Mouse (Mus musculus) central nervous system, embryonic 11.5 days (tissue): ENCODE data around the gene Atoh1. TPM values are rescaled to one million over a fixed set of nuclear protein-coding genes. Genes with fewer than 3 reads are reported as not detected.

Source experiments
- polyA plus RNA-seq: library from polyadenylated mRNA; depleted of rRNA; stranded (reverse); fragments of >200 nt; gene quantifications from 2 replicates; pipeline ENCODE4 v1.2.3, GENCODE M21; 2012; rRNA removed

Atoh1 gene
- 2.1 and 3.6 TPM in 2 replicates for polyA plus RNA-seq

DNA sequence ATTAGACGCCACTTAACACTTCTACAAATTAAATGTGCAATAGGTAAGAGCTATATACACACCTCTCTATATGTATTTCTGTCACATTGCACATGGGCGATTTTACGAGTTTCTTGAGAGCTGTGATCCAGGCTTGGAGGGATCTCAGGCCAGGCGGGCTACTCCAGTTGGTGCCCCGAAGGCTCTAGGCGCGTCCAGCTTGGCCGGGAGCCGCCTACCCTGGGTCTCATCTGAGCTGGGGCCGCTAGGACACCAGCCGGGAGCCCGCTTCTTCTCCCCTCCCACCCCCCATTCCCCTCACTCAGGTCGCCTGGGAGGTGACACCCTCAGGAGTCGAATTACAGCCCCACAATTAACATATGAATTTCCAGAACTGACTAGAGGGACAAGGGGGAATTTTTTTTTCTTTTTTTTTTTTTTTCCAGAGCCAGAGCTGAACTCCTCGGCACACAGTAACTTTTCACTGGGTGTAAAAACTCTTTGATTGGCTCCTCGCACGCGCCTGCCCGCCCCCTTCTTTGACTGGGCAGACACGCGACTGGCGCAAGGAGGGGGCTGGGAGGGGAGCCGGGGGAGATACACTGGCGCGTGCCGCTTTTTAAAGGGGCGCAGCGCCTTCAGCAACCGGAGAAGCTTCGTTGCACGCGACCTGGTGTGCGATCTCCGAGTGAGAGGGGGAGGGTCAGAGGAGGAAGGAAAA is at the start of gene Atoh1:
Atoh1 (plus strand) TSS at position 627 of the 700 bp plus-strand sequence.

